ENCODE assay signal across 8 mouse cellular contexts in the genomic region with DNA sequence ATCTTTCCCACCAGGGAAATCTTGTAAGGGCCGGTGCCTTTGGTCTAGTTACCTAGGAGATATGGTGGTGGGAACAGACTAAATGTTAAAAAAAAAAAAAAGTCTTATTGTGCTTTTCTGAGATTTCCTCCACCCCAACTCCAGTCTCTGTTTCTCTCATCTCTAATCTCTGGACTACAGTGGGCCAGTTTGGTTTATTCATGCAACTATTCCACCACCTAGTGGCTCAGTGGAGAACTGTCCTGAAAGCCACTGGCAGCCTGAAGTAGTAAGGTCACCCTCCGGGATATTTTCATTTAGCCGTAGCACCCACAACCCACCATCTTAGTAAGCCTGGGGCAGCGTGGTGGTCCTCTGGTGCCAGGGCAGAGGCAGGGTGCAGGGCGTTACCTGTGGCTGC. TPM values are rescaled to one million over a fixed set of nuclear protein-coding genes. Genes with fewer than 3 reads are reported as not detected.
A peak's percentile ranks its signal among the peaks of the same experiment; 100 is the strongest.
DNase-seq lines count a peak whose midpoint lies in the region; ATAC-seq and TF ChIP-seq lines count a peak whose summit lies in the region.

No protein-coding gene starts in this region.

- H3K4me3 ChIP-seq in forebrain, embryonic 10.5 days, result no peak overlapping the region; the same call in 1 of the 2 replicates
- H3K4me3 ChIP-seq in hindbrain, embryonic 11.5 days (ENCODE audit: low read depth, low read length), result no peak overlapping the region
- no peak overlapping the region for H3K4me3 ChIP-seq in small intestine, adult 2 months (ENCODE audit: low read depth, low read length)

- no peak overlapping the region for H3K27ac ChIP-seq in forebrain, embryonic 10.5 days
- no peak overlapping the region for H3K27ac ChIP-seq in hindbrain, embryonic 11.5 days (ENCODE audit: low read depth, low read length)
- H3K27ac ChIP-seq in small intestine, adult 2 months (ENCODE audit: insufficient read depth, low read depth, low read length), result no peak overlapping the region

- no peaks in the 10 kb centered on the region for H3K27me3 ChIP-seq in forebrain, embryonic 10.5 days (ENCODE audit: poor library complexity, severe bottlenecking)
- no peaks in the 10 kb centered on the region for H3K27me3 ChIP-seq in hindbrain, embryonic 11.5 days (ENCODE audit: control insufficient read depth, insufficient read depth, low read length)
- H3K27me3 ChIP-seq in small intestine, adult 2 months (ENCODE audit: control insufficient read depth, insufficient read depth, low read length), result no peaks in the 10 kb centered on the region

- no peak overlapping the region for H3K4me2 ChIP-seq in hindbrain, embryonic 11.5 days (replicated peaks; ENCODE audit: low read depth, low read length)

- H3K9me3 ChIP-seq in forebrain, embryonic 10.5 days, result no peaks in the 10 kb centered on the region
- H3K9me3 ChIP-seq in hindbrain, embryonic 11.5 days (ENCODE audit: control insufficient read depth, low read length), result no peaks in the 10 kb centered on the region

- peak; percentile 76 for DNase-seq in testis, postnatal 10 days (ENCODE audit: low spot score)
- no peak for DNase-seq in testis, postnatal 14 days (ENCODE audit: low spot score)
- DNase-seq in c-Kit-positive CD71-positive TER-119-negative erythroid progenitor cells, embryonic 14.5 days (ENCODE audit: low read depth), result peak; percentile 42
- DNase-seq in forebrain, embryonic 10.5 days (ENCODE audit: extremely low spot score, low spot score), result peak; percentile 55
- DNase-seq in hindbrain, embryonic 11.5 days (ENCODE audit: low spot score), result peak; percentile 78
- DNase-seq in layer of hippocampus, postnatal 14 days (ENCODE audit: low spot score in 2 of 2), result peak; percentile 75 to 82
- DNase-seq in mesoderm, embryonic 11.5 days (ENCODE audit: low read depth, low spot score), result peak; percentile 72

- no peak for TF ChIP-seq POLR2A in small intestine, adult 2 months (IDR thresholded peaks at IDR 0.05; ENCODE audit: low read depth, low read length)

- TF ChIP-seq CTCF in small intestine, adult 2 months (IDR thresholded peaks at IDR 0.05; ENCODE audit: extremely low read depth, insufficient read length, insufficient replicate concordance, low read depth, low read length), result peak; percentile 47; the same call in 1 of the 2 replicates

- no peaks in the 10 kb centered on the region for H3K36me3 ChIP-seq in forebrain, embryonic 10.5 days (replicated peaks)
- no peaks in the 10 kb centered on the region for H3K36me3 ChIP-seq in hindbrain, embryonic 11.5 days (ENCODE audit: control insufficient read depth, insufficient read depth, low read length)
- no peaks in the 10 kb centered on the region for H3K36me3 ChIP-seq in small intestine, adult 2 months (ENCODE audit: control insufficient read depth, insufficient read depth, low read length)

- H3K4me1 ChIP-seq in forebrain, embryonic 10.5 days, result peaks cover 26% of the 10 kb centered on the region
- 0 out of 2 replicates have a peak, but pooled peaks cover 3% of the 10 kb centered on the region for H3K4me1 ChIP-seq in hindbrain, embryonic 11.5 days (replicated peaks; ENCODE audit: control insufficient read depth, insufficient read depth, low read length)
- H3K4me1 ChIP-seq in small intestine, adult 2 months (ENCODE audit: control insufficient read depth, insufficient read depth, insufficient read length, low read length), result peaks cover 4% of the 10 kb centered on the region

- 37% methylated on average over 5 of the region's 5 CpGs for WGBS in forebrain, embryonic 10.5 days
- WGBS in hindbrain, embryonic 11.5 days, result 20% methylated on average over 5 of the region's 5 CpGs
- 21% methylated on average over 5 of the region's 5 CpGs for WGBS in small intestine, adult 2 months

- ATAC-seq in hindbrain, embryonic 11.5 days (ENCODE audit: low FRiP score), result no peak; the same call in 1 of the 2 replicates

- H3K9ac ChIP-seq in hindbrain, embryonic 11.5 days (ENCODE audit: low read depth, low read length), result no peak overlapping the region

RNA-seq across cellular contexts. Expression of gene Abcc6, which starts 20.5 kb away (rescaled TPM):
- polyA plus RNA-seq in forebrain, embryonic 10.5 days (2016; fragmentation: Nextera tagmentation; extraction: Ambion mirVana), result 0.10 and 0.33 TPM in 2 replicates
- polyA plus RNA-seq in hindbrain, embryonic 11.5 days (2014; fragmentation: Nextera tagmentation; extraction: Ambion mirVana), result 0.11 and 0.38 TPM in 2 replicates
- total RNA-seq in layer of hippocampus, postnatal 14 days (2021), result 1 to 10 TPM; 4.3 to 5.9 TPM
- polyA plus RNA-seq in small intestine, adult 2 months (2012; rRNA removed), result 7.4 and 25.5 TPM in 2 replicates

RNA-seq across cellular contexts. Expression of gene Nomo1, which starts 23.9 kb away (rescaled TPM):
- polyA plus RNA-seq in forebrain, embryonic 10.5 days (2016; fragmentation: Nextera tagmentation; extraction: Ambion mirVana), result 33.7 and 33.8 TPM in 2 replicates
- polyA plus RNA-seq in hindbrain, embryonic 11.5 days (2014; fragmentation: Nextera tagmentation; extraction: Ambion mirVana), result 13.8 and 14.9 TPM in 2 replicates
- total RNA-seq in layer of hippocampus, postnatal 14 days (2021), result 100 to 1,000 TPM; 113 to 118 TPM
- polyA plus RNA-seq in small intestine, adult 2 months (2012; rRNA removed), result 25.1 and 53.1 TPM in 2 replicates
